In genomic region chr7:130265319-130266165, GRCm38 (mm10) we compare ENCODE assay signal across 8 mouse cellular contexts.
DNase-seq lines count a peak whose midpoint lies in the region; ATAC-seq and TF ChIP-seq lines count a peak whose summit lies in the region.

No protein-coding gene starts in this region.

- H3K4me2 ChIP-seq in forebrain, embryonic 15.5 days (replicated peaks), result peak overlapping the region; percentile 85
- peak overlapping the region; percentile 96 for H3K4me2 ChIP-seq in hindbrain, embryonic 16.5 days (ENCODE audit: low read length)
- H3K4me2 ChIP-seq in limb, embryonic 13.5 days (replicated peaks), result peak overlapping the region; percentile 77
- H3K4me2 ChIP-seq in neural tube, embryonic 11.5 days (ENCODE audit: low read depth), result peak overlapping the region; percentile 85

- no peaks in the 10 kb centered on the region for H3K79me3 ChIP-seq in C2C12 (ENCODE audit: low read depth)

- H3K9ac ChIP-seq in ES-E14 (ENCODE audit: insufficient read depth, low read depth, low read length, poor library complexity, severe bottlenecking), result peak overlapping the region; percentile 66
- H3K9ac ChIP-seq in forebrain, embryonic 15.5 days (replicated peaks), result peak overlapping the region; percentile 80
- H3K9ac ChIP-seq in hindbrain, embryonic 16.5 days (ENCODE audit: low read depth, low read length), result peak overlapping the region; percentile 78
- peak overlapping the region; percentile 94 for H3K9ac ChIP-seq in limb, embryonic 13.5 days
- H3K9ac ChIP-seq in neural tube, embryonic 11.5 days (ENCODE audit: low read length), result peak overlapping the region; percentile 90

- H3K27me3 ChIP-seq in C2C12 (ENCODE audit: control insufficient read depth, insufficient read depth, insufficient read length), result peaks cover 5% of the 10 kb centered on the region
- no peaks in the 10 kb centered on the region for H3K27me3 ChIP-seq in forebrain, embryonic 15.5 days
- no peaks in the 10 kb centered on the region; the same call in 1 of the 2 replicates for H3K27me3 ChIP-seq in hindbrain, embryonic 16.5 days (replicated peaks; ENCODE audit: control insufficient read depth, insufficient read depth, low read length)
- H3K27me3 ChIP-seq in limb, embryonic 13.5 days, result peaks cover 17% of the 10 kb centered on the region
- H3K27me3 ChIP-seq in neural tube, embryonic 11.5 days (ENCODE audit: control insufficient read depth, insufficient read depth, low read length), result no peaks in the 10 kb centered on the region

- peak; percentile 11; the same call in 1 of the 2 replicates for ATAC-seq in forebrain, embryonic 15.5 days (replicated peaks)
- ATAC-seq in hindbrain, embryonic 16.5 days, result peak; percentile 46
- ATAC-seq in limb, embryonic 13.5 days (ENCODE audit: low FRiP score, low read depth), result peak; percentile 51
- ATAC-seq in neural tube, embryonic 11.5 days (ENCODE audit: insufficient read depth, low FRiP score, low TSS enrichment), result 0 out of 2 replicates have a peak, but pooled peaks have one; percentile 2
- ATAC-seq in erythroid progenitor cell, adult 5-6 weeks (replicated peaks; ENCODE audit: low FRiP score, poor library complexity, severe bottlenecking), result no peak

- H3K9me3 ChIP-seq in ES-E14 (ENCODE audit: control insufficient read depth, insufficient read depth, low read depth, low read length), result no peaks in the 10 kb centered on the region
- no peaks in the 10 kb centered on the region for H3K9me3 ChIP-seq in forebrain, embryonic 15.5 days
- no peaks in the 10 kb centered on the region for H3K9me3 ChIP-seq in hindbrain, embryonic 16.5 days (ENCODE audit: control insufficient read depth, low read length)
- H3K9me3 ChIP-seq in limb, embryonic 13.5 days, result no peaks in the 10 kb centered on the region
- no peaks in the 10 kb centered on the region for H3K9me3 ChIP-seq in neural tube, embryonic 11.5 days (ENCODE audit: control insufficient read depth, low read length)

- H3K4me3 ChIP-seq in C2C12 (ENCODE audit: insufficient read depth, poor library complexity, severe bottlenecking) (no peak overlapping the region), ES-E14 (ENCODE audit: insufficient read depth in 1 of 2, low read depth in 1 of 2, low read length in 2 of 2, poor library complexity in 1 of 2, severe bottlenecking in 1 of 2) (peak overlapping the region; percentile 71 to 83)
- H3K4me3 ChIP-seq in forebrain, embryonic 15.5 days, result peak overlapping the region; percentile 75
- peak overlapping the region; percentile 67 for H3K4me3 ChIP-seq in hindbrain, embryonic 16.5 days (ENCODE audit: low read length)
- peak overlapping the region; percentile 74 for H3K4me3 ChIP-seq in limb, embryonic 13.5 days
- H3K4me3 ChIP-seq in neural tube, embryonic 11.5 days (ENCODE audit: low read depth, low read length), result peak overlapping the region; percentile 88

- WGBS in forebrain, embryonic 15.5 days, result under 1% methylated on average over 58 of the region's 58 CpGs
- under 1% methylated on average over 56 of the region's 58 CpGs for WGBS in hindbrain, embryonic 16.5 days
- WGBS in limb, embryonic 13.5 days, result under 1% methylated on average over 58 of the region's 58 CpGs
- under 1% methylated on average over 58 of the region's 58 CpGs for WGBS in neural tube, embryonic 11.5 days

- no peaks in the 10 kb centered on the region for H3K79me2 ChIP-seq in C2C12 (ENCODE audit: control insufficient read depth, insufficient read depth)

- H3K36me3 ChIP-seq in C2C12 (ENCODE audit: control insufficient read depth, insufficient read depth), result no peaks in the 10 kb centered on the region
- H3K36me3 ChIP-seq in ES-E14 (ENCODE audit: control insufficient read depth, insufficient read depth, low read length, poor library complexity, severe bottlenecking), result peaks cover 5% of the 10 kb centered on the region; the same call in 1 of the 2 replicates
- H3K36me3 ChIP-seq in forebrain, embryonic 15.5 days, result no peaks in the 10 kb centered on the region
- no peaks in the 10 kb centered on the region for H3K36me3 ChIP-seq in hindbrain, embryonic 16.5 days (ENCODE audit: control insufficient read depth, insufficient read depth, low read length)
- H3K36me3 ChIP-seq in limb, embryonic 13.5 days, result peaks cover 13% of the 10 kb centered on the region
- H3K36me3 ChIP-seq in neural tube, embryonic 11.5 days (ENCODE audit: control insufficient read depth, insufficient read depth, low read length), result no peaks in the 10 kb centered on the region

- DNase-seq in ES-E14 (ENCODE audit: low read depth, low spot score), result no peak
- DNase-seq in neural tube, embryonic 11.5 days (ENCODE audit: low spot score), result no peak
- no peak for DNase-seq in thymus, postnatal 25 days

- peak overlapping the region; percentile 28 for H3ac ChIP-seq in C2C12 (ENCODE audit: control insufficient read depth, insufficient read length, low read depth)

- TF ChIP-seq CTCF in C2C12 (IDR thresholded peaks at IDR 0.05; ENCODE audit: control insufficient read depth, insufficient read depth, insufficient read length), result no peak

- H3K27ac ChIP-seq in ES-E14 (ENCODE audit: insufficient read depth, low read depth, low read length, poor library complexity, severe bottlenecking), result no peak overlapping the region
- peak overlapping the region; percentile 87 for H3K27ac ChIP-seq in forebrain, embryonic 15.5 days (replicated peaks)
- H3K27ac ChIP-seq in hindbrain, embryonic 16.5 days (ENCODE audit: low read depth, low read length), result peak overlapping the region; percentile 80
- peak overlapping the region; percentile 96 for H3K27ac ChIP-seq in limb, embryonic 13.5 days
- H3K27ac ChIP-seq in neural tube, embryonic 11.5 days (ENCODE audit: low read depth, low read length), result peak overlapping the region; percentile 86

- peaks cover 0 to 10% of the 10 kb centered on the region in 2 experiments; a peak in 2 of 4 replicates for H3K4me1 ChIP-seq in ES-E14 (ENCODE audit: control insufficient read depth in 2 of 2, insufficient read depth in 2 of 2, low read length in 2 of 2, poor library complexity in 1 of 2)
- H3K4me1 ChIP-seq in forebrain, embryonic 15.5 days, result peaks cover 61% of the 10 kb centered on the region
- peaks cover 36% of the 10 kb centered on the region for H3K4me1 ChIP-seq in hindbrain, embryonic 16.5 days (ENCODE audit: control insufficient read depth, insufficient read depth, low read depth, low read length)
- peaks cover 50% of the 10 kb centered on the region for H3K4me1 ChIP-seq in limb, embryonic 13.5 days
- peaks cover 50% of the 10 kb centered on the region for H3K4me1 ChIP-seq in neural tube, embryonic 11.5 days (ENCODE audit: control insufficient read depth, insufficient read depth, low read length)

- in situ Hi-C loops in ES-E14 (cut with MboI; ENCODE audit: low sequenced_read_pairs in 2 of 2, unreplicated experiment in 2 of 2), result no loop called here

TF ChIP-seq in C2C12, 6 proteins besides CTCF, POLR2A, EP300 and RAD21:
- TF ChIP-seq MYOD1 (IDR thresholded peaks at IDR 0.05; ENCODE audit: control insufficient read depth, insufficient read length, low read depth) (no peak), MYOG (IDR thresholded peaks at IDR 0.05; ENCODE audit: control insufficient read depth, extremely low read depth, insufficient read length) (no peak), MAX (IDR thresholded peaks at IDR 0.05) (no peak), USF1 (IDR thresholded peaks at IDR 0.05; ENCODE audit: low read depth) (no peak), FOSL1 (IDR thresholded peaks at IDR 0.05; ENCODE audit: insufficient read depth, low read length, poor library complexity, severe bottlenecking) (no peak), CEBPB (IDR thresholded peaks at IDR 0.05; ENCODE audit: low read depth) (no peak)
TF ChIP-seq in C2C12: peak in this region for 0.

TF ChIP-seq in ES-E14, 5 proteins besides CTCF, POLR2A, EP300 and RAD21:
- TF ChIP-seq ZNF384 (IDR thresholded peaks at IDR 0.05; ENCODE audit: low read depth, low read length), result no peak
- no peak for TF ChIP-seq CHD2 (IDR thresholded peaks at IDR 0.05; ENCODE audit: low read depth, low read length)
- TF ChIP-seq MAFK (IDR thresholded peaks at IDR 0.05; ENCODE audit: insufficient read depth, low read depth, low read length), result no peak
- no peak for TF ChIP-seq HCFC1 (IDR thresholded peaks at IDR 0.05; ENCODE audit: borderline replicate concordance, insufficient read depth, low read length)
- no peak for TF ChIP-seq ZC3H11A (IDR thresholded peaks at IDR 0.05; ENCODE audit: borderline replicate concordance, low read depth, low read length)
